Mouse (Mus musculus): ENCODE data around the gene Os9. TPM values are rescaled to one million over a fixed set of nuclear protein-coding genes. Genes with fewer than 3 reads are reported as not detected.

Os9 gene
- polyA plus RNA-seq, 1 experiment from 2014 or later: 126 TPM

- H3K9ac ChIP-seq (replicated peaks; ENCODE audit: low read depth, low read length): peak overlapping the region; percentile 55; the same call in 1 of the 2 replicates
- ATAC-seq: peak; percentile 7; the same call in 1 of the 2 replicates
- H3K36me3 ChIP-seq (ENCODE audit: control insufficient read depth, insufficient read depth): 0 out of 2 replicates have a peak, but pooled peaks cover 5% of the 10 kb centered on the region
- H3K27me3 ChIP-seq (replicated peaks; ENCODE audit: control insufficient read depth, insufficient read depth, low read length): no peaks in the 10 kb centered on the region
- H3K4me3 ChIP-seq (replicated peaks; ENCODE audit: low read length): peak overlapping the region; percentile 28
- peak overlapping the region; percentile 82 for H3K27ac ChIP-seq (ENCODE audit: low read length)
- no peaks in the 10 kb centered on the region for H3K9me3 ChIP-seq (ENCODE audit: control insufficient read depth, low read length)
- 4% methylated on average over 4 of the region's 4 CpGs for WGBS
- H3K4me1 ChIP-seq (replicated peaks; ENCODE audit: control insufficient read depth, insufficient read depth, low read length): peaks cover 25% of the 10 kb centered on the region
- peak overlapping the region; percentile 49 for H3K4me2 ChIP-seq (ENCODE audit: low read length)
These were observed 2.5 kb upstream of the Os9 start for GRCm38 (mm10) chr10:127123436-127123805.

DNA sequence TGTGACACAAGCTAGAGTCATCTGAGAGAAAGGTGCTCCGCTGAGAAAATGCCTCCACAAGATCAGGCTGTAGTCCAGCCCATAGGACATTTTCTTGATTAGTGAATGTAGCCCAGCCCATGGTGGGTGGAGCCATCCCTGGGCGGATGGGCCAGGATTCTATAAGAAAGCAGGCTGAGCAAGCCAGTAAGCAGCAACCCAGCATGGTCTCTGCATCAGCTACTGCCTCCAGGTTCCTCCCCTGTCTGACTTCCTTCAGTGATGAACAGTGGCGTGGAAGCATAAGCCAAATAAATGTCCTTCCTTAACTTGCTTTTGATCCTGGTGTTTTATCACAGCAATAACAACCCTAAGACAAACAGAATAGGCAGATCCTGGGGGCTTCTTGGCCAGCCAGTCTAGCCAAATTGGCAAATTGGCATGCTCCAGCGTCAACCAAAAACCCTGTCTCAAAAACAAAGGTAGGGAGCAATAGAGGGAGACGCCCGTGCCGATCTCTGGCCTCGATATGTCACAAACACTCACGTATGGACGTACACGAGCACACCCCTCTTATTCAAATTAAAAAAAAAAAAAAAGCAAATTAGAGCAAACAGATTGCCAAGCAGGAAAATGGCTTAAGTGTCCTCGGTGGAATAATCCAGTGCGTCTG, 2.0 kb upstream of the Os9 start:
- H3K27ac ChIP-seq (ENCODE audit: low read length): peak overlapping the region; percentile 82
- peak; percentile 37 for ATAC-seq
- no peaks in the 10 kb centered on the region for H3K9me3 ChIP-seq (ENCODE audit: control insufficient read depth, low read length)
- peaks cover 25% of the 10 kb centered on the region for H3K4me1 ChIP-seq (replicated peaks; ENCODE audit: control insufficient read depth, insufficient read depth, low read length)
- 7% methylated on average over 13 of the region's 13 CpGs for WGBS
- H3K27me3 ChIP-seq (replicated peaks; ENCODE audit: control insufficient read depth, insufficient read depth, low read length): no peaks in the 10 kb centered on the region
- peak overlapping the region; percentile 49 for H3K4me2 ChIP-seq (ENCODE audit: low read length)
- H3K9ac ChIP-seq (replicated peaks; ENCODE audit: low read depth, low read length): peak overlapping the region; percentile 55
- H3K4me3 ChIP-seq (replicated peaks; ENCODE audit: low read length): peak overlapping the region; percentile 28
- 0 out of 2 replicates have a peak, but pooled peaks cover 7% of the 10 kb centered on the region for H3K36me3 ChIP-seq (ENCODE audit: control insufficient read depth, insufficient read depth)

- WGBS: 80% methylated on average over 3 of the region's 3 CpGs
- Histone ChIP-seq H3K4me3 (replicated peaks; ENCODE audit: low read length) (peak overlapping the region; percentile 84), H3K9ac (replicated peaks; ENCODE audit: low read depth, low read length) (no peak overlapping the region; the same call in 1 of the 2 replicates)
These were observed 1.1 kb upstream of the Os9 start for GRCm38 (mm10) chr10:127122018-127122417.

GRCm38 (mm10) chr10:127120301-127121065, 448 bp downstream of the Os9 start:
- Histone ChIP-seq H3K4me1 (replicated peaks; ENCODE audit: control insufficient read depth, insufficient read depth, low read length) (peaks cover 25% of the 10 kb centered on the region), H3K4me3 (replicated peaks; ENCODE audit: low read length) (peak overlapping the region; percentile 84), H3K27me3 (replicated peaks; ENCODE audit: control insufficient read depth, insufficient read depth, low read length) (no peaks in the 10 kb centered on the region), H3K9me3 (ENCODE audit: control insufficient read depth, low read length) (no peaks in the 10 kb centered on the region), H3K9ac (replicated peaks; ENCODE audit: low read depth, low read length) (peak overlapping the region; percentile 83), H3K36me3 (ENCODE audit: control insufficient read depth, insufficient read depth) (peaks cover 13% of the 10 kb centered on the region), H3K27ac (ENCODE audit: low read length) (no peak overlapping the region), H3K4me2 (ENCODE audit: low read length) (peak overlapping the region; percentile 91)
- 2% methylated on average over 34 of the region's 34 CpGs for WGBS
- peak; percentile 27 for ATAC-seq

More at GRCm38 (mm10) chr10:127122018-127122417, 1.1 kb upstream of the Os9 start:
- Histone ChIP-seq H3K27ac (ENCODE audit: low read length) (peak overlapping the region; percentile 82), H3K4me2 (ENCODE audit: low read length) (peak overlapping the region; percentile 49), H3K27me3 (replicated peaks; ENCODE audit: control insufficient read depth, insufficient read depth, low read length) (no peaks in the 10 kb centered on the region), H3K4me1 (replicated peaks; ENCODE audit: control insufficient read depth, insufficient read depth, low read length) (peaks cover 25% of the 10 kb centered on the region), H3K9me3 (ENCODE audit: control insufficient read depth, low read length) (no peaks in the 10 kb centered on the region), H3K36me3 (ENCODE audit: control insufficient read depth, insufficient read depth) (peaks cover 13% of the 10 kb centered on the region)
- no peak for ATAC-seq

GRCm38 (mm10) chr10:127119229-127119628, 1.7 kb downstream of the Os9 start:
- WGBS: 93% methylated on average over 10 of the region's 10 CpGs
- ATAC-seq: no peak
- Histone ChIP-seq H3K9me3 (ENCODE audit: control insufficient read depth, low read length) (no peaks in the 10 kb centered on the region), H3K27me3 (replicated peaks; ENCODE audit: control insufficient read depth, insufficient read depth, low read length) (no peaks in the 10 kb centered on the region), H3K4me3 (replicated peaks; ENCODE audit: low read length) (no peak overlapping the region), H3K9ac (replicated peaks; ENCODE audit: low read depth, low read length) (no peak overlapping the region), H3K36me3 (ENCODE audit: control insufficient read depth, insufficient read depth) (peaks cover 19% of the 10 kb centered on the region), H3K4me1 (replicated peaks; ENCODE audit: control insufficient read depth, insufficient read depth, low read length) (peaks cover 25% of the 10 kb centered on the region), H3K27ac (ENCODE audit: low read length) (no peak overlapping the region), H3K4me2 (ENCODE audit: low read length) (no peak overlapping the region)

- Histone ChIP-seq H3K27ac (ENCODE audit: low read length) (no peak overlapping the region), H3K9me3 (ENCODE audit: control insufficient read depth, low read length) (no peaks in the 10 kb centered on the region), H3K27me3 (replicated peaks; ENCODE audit: control insufficient read depth, insufficient read depth, low read length) (no peaks in the 10 kb centered on the region), H3K4me3 (replicated peaks; ENCODE audit: low read length) (no peak overlapping the region), H3K4me2 (ENCODE audit: low read length) (no peak overlapping the region), H3K4me1 (replicated peaks; ENCODE audit: control insufficient read depth, insufficient read depth, low read length) (peaks cover 25% of the 10 kb centered on the region), H3K36me3 (ENCODE audit: control insufficient read depth, insufficient read depth) (peaks cover 19% of the 10 kb centered on the region), H3K9ac (replicated peaks; ENCODE audit: low read depth, low read length) (no peak overlapping the region)
- WGBS: 96% methylated on average over 11 of the region's 11 CpGs
- no peak for ATAC-seq
These were observed 2.5 kb downstream of the Os9 start for GRCm38 (mm10) chr10:127118470-127118869.

- H3K9ac ChIP-seq (replicated peaks; ENCODE audit: low read depth, low read length): no peak overlapping the region
- no peaks in the 10 kb centered on the region for H3K9me3 ChIP-seq (ENCODE audit: control insufficient read depth, low read length)
- no peak for ATAC-seq
- H3K27me3 ChIP-seq (replicated peaks; ENCODE audit: control insufficient read depth, insufficient read depth, low read length): no peaks in the 10 kb centered on the region
- no peak overlapping the region for H3K27ac ChIP-seq (ENCODE audit: low read length)
- H3K4me2 ChIP-seq (ENCODE audit: low read length): no peak overlapping the region
- peaks cover 5% of the 10 kb centered on the region for H3K4me1 ChIP-seq (replicated peaks; ENCODE audit: control insufficient read depth, insufficient read depth, low read length)
- peaks cover 23% of the 10 kb centered on the region for H3K36me3 ChIP-seq (ENCODE audit: control insufficient read depth, insufficient read depth)
- no peak overlapping the region for H3K4me3 ChIP-seq (replicated peaks; ENCODE audit: low read length)
- 92% methylated on average over 2 of the region's 2 CpGs for WGBS
These were observed 5.9 kb downstream of the Os9 start for GRCm38 (mm10) chr10:127115068-127115467.

DNA sequence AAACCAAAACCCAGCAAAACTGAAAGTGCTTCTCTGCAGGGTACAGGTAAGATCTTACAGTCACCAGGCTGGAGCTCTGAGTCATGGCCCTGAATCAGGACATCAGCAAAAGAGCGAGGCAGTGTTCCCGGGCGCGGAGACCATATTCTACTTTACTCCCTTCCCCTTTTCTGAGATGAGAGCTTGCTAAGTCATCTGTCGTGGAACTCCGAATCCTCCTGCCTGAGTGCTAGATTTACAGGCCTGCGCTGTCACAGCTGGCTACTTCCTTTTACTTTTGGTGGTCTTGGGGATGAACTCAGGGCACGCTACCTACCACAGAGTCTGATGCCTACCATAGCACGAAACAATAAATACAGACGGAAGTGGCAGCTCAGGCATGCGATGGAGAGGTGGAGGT, 6.5 kb downstream of the Os9 start:
- H3K4me3 ChIP-seq (replicated peaks; ENCODE audit: low read length): no peak overlapping the region
- no peaks in the 10 kb centered on the region for H3K4me1 ChIP-seq (replicated peaks; ENCODE audit: control insufficient read depth, insufficient read depth, low read length)
- H3K4me2 ChIP-seq (ENCODE audit: low read length): no peak overlapping the region
- no peak overlapping the region for H3K27ac ChIP-seq (ENCODE audit: low read length)
- peaks cover 23% of the 10 kb centered on the region for H3K36me3 ChIP-seq (ENCODE audit: control insufficient read depth, insufficient read depth)
- no peak for ATAC-seq
- no peaks in the 10 kb centered on the region for H3K27me3 ChIP-seq (replicated peaks; ENCODE audit: control insufficient read depth, insufficient read depth, low read length)
- H3K9me3 ChIP-seq (ENCODE audit: control insufficient read depth, low read length): no peaks in the 10 kb centered on the region
- H3K9ac ChIP-seq (replicated peaks; ENCODE audit: low read depth, low read length): no peak overlapping the region
- 94% methylated on average over 11 of the region's 11 CpGs for WGBS

DNA sequence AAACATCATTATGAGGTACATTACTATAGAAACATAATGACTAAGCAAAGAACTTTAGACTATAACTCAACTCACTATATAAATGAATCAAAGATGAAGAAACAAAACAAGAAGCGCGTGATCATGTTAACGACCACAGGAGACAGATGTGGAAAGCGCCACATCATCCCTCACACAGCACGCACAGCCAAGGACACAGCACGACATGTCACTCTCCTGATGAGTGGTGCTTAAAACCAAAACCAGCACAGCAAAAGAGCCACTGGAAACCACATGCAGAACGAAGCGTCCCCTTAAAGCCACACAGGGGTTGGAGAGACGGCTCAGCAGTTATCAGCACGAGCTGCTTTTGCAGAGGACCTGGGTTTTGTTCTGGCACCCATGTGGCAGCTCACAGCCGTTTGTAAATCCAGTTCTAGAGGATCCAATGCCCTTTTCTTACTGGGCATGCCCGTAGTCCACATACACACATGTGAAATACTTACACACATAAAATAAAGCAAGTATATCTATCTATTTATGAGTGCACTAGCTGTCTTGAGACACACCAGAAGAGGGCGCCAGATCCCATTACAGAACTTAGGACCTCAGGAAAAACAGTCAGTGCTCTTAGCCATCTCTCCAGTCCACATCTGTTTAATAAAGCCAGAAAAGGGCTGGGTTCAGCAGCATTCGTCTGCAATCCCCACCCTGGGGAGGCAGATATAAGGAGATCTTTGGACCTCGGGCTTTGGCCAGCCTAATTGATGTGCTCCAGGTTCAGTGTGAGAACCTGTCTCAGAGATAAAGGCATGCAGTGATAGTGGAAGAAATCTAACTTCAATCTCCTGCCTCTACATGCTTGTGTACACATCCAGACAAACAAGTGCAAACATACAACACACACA, 9.7 kb downstream of the Os9 start:
- no peak for ATAC-seq
- H3K4me2 ChIP-seq (ENCODE audit: low read length): no peak overlapping the region

More for the DNA sequence above, 9.7 kb downstream of the Os9 start:
- no peaks in the 10 kb centered on the region for H3K9me3 ChIP-seq (ENCODE audit: control insufficient read depth, low read length)
- H3K4me3 ChIP-seq (replicated peaks; ENCODE audit: low read length): no peak overlapping the region
- H3K27me3 ChIP-seq (replicated peaks; ENCODE audit: control insufficient read depth, insufficient read depth, low read length): no peaks in the 10 kb centered on the region
- no peak overlapping the region for H3K9ac ChIP-seq (replicated peaks; ENCODE audit: low read depth, low read length)
- H3K27ac ChIP-seq (ENCODE audit: low read length): no peak overlapping the region
- 92% methylated on average over 15 of the region's 15 CpGs for WGBS
- H3K4me1 ChIP-seq (replicated peaks; ENCODE audit: control insufficient read depth, insufficient read depth, low read length): no peaks in the 10 kb centered on the region
- peaks cover 15% of the 10 kb centered on the region for H3K36me3 ChIP-seq (ENCODE audit: control insufficient read depth, insufficient read depth)

Data from forebrain, embryonic 16.5 days (tissue).